Mouse (Mus musculus): ENCODE results near the gene Foxa3.

The Foxa3 gene

DNA sequence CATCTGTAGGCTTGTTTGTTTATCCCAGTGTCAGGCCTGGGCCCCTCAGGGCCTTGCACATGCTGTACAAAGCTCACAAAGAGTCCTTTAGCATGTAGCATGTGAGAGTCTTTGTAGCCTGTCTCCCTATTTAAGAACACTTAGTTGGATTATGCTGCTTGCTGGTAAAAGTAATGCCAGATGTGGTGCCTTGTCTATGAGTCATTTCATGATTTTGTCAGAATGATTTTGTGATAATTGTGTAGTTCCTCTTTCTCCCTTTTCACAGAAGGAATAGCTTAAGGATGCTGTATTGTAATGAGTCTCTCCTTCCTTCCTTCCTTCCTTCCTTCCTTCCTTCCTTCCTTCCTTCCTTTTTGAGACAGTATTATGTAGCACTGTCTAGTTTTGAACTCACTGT lies 4.7 kb upstream of the Foxa3 start:
- DNase-seq (ENCODE audit: extremely low read depth, insufficient read length, low spot score) = no peak

DNA sequence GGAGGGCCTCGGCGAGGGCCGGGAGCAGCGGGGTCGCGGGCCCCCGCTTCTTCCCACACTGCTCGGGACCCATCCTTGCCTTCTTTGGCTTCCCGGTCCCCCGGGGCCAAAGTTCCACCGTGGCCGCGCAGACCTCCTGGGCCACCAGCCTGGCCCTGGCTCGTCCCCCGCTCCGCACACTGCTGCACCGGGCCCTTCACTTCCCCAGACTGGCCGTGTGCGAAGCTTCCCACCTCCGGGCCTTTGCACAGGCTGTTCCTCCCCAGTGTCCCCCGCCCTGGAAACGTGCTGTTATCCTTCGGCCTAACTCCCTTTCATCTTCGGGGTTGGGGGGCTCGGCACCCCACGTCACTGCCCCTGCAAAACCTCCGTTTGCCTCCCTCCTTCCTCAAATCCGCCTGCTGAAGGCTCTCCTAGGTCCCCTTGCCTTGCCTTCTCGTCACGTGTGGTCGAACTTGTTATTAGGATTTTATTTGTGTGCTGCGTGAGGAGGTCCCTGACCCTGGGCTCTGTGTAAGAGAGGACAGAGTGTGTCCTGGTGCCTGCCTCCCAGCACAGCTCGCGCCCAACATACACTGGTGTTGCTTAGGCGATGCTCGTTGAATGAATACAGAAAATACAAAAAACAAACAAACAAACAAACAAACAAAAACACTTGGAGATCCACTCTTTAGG lies 1.4 kb upstream of the Foxa3 start:
- DNase-seq (ENCODE audit: extremely low read depth, insufficient read length, low spot score) = peak; percentile 45

DNA sequence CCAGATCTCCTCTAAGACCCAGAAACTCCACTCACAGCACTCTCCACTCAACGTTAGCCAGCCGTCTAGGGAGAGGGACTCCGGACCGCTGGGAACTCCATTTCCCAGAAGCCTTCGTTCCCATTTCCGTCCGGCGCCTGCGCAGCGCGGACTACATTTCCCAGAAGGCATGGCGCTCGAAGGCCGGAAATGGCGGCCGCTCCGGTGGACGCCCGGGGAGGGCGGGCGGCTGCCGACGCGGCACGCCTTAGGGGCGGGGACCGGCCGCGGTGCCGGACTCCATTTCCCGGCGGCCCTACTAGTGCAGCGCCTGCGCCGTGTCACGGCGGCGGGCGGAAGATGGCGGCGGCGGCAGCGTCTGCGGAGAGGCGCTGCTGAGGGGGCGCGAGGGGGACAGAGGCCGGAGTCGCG lies 763 bp upstream of the Foxa3 start, which contains the start of gene Sympk:
TSS of gene Sympk (plus strand) at position 282 of the 411 bp plus-strand sequence.
- DNase-seq (ENCODE audit: extremely low read depth, insufficient read length, low spot score) = peak; percentile 94

DNA sequence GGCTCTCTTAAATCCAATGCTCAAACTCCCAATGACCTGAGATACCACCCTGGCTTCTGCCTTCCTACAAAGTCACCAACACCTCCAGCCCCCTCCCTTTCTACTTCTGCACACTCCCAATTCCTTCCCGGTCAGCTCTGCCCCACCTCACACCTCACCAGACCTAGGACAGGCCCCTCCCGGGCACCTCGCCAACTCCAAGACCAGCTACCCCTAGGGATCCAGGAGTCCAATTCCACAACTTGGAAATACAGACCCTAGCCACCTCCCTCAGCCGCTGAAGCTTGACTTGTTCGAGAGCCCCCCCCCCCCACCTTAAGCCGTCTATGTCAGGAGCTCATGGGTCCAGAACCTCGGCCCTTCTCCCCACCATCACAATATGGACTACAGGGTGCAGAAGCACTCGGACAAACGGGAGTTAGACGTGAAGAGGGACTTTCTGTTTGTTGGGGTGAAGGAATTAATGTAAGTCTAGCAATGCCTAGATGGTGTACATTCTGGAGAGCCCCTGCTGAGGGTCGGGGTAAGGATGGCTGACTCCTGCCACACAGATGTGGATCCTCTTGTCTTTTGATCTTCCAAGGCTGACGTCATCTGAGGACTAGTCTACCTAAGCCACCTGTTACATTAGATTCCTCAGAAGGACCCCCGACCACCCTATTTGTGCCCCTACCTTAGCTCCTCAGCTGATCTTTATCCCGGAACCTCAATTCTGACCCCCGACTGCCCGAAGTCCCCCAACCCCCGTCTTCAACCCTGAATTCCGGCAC lies 964 bp downstream of the Foxa3 start:
- no peak for DNase-seq (ENCODE audit: extremely low read depth, insufficient read length, low spot score)

DNA sequence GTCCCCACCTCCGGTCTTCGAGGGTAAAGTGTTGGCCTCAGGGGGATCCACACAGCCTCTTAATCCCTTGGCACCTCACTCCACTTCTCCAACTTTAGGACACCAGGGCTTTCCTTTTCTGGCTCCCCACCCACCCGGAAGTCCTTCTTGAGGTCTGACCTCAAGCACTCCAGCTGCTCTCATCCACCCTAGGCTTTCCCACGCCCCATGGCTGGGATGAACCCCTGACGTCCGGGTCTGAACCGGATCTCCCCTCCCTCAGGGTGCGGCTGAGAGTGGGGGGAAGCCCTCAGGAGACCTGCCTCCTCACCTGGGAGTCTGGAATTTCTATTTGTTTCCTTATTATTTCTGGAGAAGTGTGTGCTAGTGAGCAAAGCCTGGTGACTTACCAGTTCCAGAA lies 2.3 kb downstream of the Foxa3 start:
- DNase-seq (ENCODE audit: extremely low read depth, insufficient read length, low spot score) = no peak

DNA sequence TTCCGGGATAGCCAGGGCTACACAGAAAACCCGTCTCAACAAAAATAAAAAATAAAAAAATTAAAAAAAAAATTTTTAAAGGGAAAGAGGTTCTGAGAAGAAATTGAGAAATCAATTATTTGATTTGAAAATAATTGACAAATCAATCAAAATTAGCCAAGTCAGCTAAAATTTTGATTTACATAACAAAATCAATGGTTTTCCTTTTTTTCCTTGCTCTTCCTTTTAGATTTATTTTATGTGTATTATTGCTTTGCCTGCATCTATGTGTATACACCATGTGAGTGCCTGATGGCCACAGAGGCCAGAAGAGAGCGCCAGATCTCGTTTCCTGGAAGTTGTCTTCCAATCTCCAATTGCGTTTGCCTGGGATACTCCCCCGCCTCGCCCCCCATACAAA lies 5.4 kb downstream of the Foxa3 start:
- no peak for DNase-seq (ENCODE audit: extremely low read depth, insufficient read length, low spot score)

DNA sequence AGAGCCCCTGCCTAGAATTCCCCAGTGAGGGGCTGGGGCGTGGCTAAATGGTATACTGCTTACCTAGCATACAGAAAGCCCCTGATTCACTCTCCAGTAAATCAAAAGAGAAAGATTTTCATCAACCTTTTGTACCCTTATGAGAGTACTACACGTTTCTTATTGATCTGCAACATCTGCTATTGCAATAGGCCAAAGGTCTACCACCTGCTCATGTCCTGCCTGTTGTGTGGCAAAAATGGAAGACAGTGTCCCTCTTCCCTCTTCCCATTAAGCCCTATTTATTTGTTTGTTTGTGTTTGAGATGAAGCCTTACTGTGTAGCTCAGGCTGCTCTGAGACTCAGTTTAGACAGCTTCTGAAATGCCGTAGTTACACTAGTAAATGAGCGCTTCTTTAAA lies 7.3 kb downstream of the Foxa3 start:
- DNase-seq (ENCODE audit: extremely low read depth, insufficient read length, low spot score) = no peak

DNA sequence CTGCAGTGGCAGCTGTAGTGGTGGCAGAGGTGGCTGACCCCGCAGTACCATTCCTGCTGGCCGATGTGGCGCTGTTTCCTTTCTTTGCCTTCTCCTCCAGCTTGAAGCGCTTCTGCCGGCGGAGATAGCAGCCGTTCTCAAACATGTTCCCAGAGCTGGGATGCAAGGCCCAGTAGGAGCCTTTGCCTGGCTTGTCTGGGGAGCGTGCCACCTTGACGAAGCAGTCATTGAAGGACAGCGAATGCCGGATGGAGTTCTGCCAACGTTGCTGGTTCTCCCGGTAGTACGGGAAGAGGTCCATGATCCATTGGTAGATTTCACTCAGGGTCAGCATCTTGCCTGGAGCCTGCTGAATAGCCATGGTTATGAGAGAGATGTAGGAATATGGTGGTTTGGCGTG lies 8.9 kb downstream of the Foxa3 start:
- no peak for DNase-seq (ENCODE audit: extremely low read depth, insufficient read length, low spot score)

DNA sequence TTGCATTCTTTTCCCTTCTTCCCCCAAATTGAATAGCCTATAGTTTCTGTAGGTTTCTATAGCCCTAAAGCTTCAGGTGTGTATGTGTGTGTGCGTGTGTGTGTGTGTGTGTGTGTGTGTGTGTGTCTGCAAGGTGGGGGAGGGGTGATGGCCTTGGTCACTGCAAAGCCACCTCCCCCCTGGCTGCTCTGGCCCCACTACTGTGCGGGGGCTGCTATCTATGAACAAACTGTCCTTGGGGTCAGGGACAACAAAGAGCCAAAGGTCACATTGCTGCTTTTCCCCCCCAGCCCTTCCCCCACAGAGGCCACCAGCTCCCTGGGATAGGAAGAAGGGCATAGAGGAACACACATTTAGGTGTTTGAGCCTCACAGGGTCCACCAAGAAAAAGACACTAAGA lies 10.5 kb downstream of the Foxa3 start:
- no peak for DNase-seq (ENCODE audit: extremely low read depth, insufficient read length, low spot score)

DNA sequence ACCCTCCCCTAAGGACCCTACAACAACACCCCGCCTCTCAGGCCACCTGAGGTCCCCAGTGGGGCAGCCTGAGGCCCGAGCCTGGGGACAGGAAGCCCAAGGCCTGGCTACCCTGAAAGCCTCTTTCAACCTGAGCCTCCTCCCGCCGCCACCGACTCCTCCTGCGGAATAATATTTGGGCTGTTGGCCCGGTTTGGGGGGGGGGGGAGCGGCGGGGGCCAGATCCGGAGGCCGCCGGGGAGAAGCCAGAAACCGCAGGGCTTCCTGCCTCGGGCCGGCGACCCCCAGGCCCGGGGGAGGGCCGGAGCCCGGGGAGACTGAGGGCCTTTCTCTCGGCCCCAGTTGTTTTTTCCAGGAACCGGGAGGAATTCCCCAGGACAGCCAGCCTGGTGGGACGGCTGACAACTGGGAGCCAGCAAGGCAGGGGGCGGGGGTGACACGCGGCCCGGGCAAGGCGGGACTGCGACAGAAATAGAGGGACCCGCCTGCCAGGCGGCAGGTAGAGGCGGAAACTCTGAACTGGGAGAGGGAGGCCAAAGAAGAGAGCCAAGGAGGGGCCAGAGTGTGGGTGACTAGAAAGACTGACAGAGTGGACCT lies 11.2 kb downstream of the Foxa3 start:
- no peak for DNase-seq (ENCODE audit: extremely low read depth, insufficient read length, low spot score)

DNA sequence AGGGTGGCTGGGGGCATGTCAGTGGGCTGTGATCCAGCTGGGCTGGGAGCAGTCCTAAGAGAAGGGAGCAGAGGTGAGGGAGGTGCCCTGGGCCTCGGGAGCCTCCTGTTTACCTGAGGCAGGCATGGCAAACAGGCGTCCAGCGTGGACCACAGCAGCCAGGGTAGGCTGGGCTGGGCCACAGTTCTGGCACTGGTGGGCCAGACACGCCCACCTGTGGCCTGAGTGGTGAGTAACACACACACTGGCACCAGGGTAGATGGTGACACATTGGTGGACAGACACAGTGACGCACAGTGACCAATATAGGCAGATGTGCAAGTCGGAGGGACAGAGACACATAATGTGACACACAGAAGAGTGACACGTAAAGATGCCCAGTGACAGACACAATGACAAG lies 12.8 kb downstream of the Foxa3 start:
- peak; percentile 84 for DNase-seq (ENCODE audit: extremely low read depth, insufficient read length, low spot score)

DNA sequence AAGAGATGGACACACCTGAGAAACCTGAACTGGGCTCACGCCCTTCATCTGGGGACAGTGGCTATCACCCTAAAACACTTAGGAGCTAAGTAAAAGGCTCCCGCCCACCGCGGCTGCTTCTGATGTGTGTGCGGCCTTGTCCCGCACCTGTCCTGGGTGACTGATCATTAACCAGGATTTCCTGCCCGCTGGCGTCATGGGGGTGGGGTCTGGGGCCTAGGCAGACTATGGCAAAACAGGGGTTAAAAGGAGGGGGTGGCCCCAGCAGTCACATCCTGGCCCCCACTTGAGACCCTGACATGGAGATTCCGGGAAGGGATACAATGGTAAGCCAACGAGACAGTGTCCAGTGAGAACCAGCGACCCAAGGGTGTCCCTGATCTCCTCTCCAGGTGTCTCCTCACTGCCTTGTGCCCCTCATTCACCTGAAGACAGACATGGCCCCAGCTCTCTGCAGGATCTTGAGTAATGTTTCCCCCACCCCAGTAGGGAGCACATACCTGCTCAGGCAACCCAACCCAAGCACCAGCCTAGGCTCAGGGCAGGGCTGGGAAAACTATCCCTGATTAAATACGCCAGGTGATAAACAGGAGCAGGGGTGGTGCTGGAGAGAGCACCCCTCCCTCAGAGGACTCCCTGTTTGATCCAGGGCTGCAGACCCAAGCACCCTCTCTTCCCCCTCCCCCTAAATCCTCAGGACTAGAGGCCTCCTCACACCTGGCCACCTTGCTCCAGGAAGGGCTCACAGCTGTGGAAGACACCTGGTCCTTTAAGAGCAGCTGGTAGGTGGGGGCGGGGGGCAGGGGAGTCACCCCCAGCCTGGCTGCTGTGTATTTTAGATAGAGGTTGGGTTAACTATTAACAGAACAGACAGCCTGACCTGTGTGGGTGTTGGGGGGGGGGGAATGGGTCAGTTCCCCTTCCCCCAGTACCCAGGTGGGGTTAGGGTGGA lies 16.0 kb downstream of the Foxa3 start:
- DNase-seq (ENCODE audit: extremely low read depth, insufficient read length, low spot score) = no peak

DNA sequence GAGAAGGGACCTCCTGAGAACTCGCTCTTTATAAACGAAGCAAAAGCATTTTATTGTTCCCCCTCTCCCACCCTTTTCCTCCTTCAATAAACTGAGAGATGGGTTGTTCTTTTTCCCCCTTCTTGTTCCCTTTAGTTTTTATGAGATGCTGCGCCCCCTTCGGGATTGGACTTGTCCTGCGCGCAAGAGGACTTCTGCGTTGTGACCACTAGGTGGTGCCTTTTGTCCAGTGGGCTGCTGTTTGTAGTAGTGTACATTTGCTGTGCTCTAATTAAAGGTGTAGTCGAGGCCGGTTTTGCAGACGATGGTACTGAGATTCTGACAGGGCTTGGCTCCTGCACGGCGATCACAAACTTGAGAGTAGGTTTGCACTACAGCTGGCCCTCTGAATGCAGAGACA lies 16.9 kb downstream of the Foxa3 start:
- DNase-seq (ENCODE audit: extremely low read depth, insufficient read length, low spot score) = peak; percentile 56

DNA sequence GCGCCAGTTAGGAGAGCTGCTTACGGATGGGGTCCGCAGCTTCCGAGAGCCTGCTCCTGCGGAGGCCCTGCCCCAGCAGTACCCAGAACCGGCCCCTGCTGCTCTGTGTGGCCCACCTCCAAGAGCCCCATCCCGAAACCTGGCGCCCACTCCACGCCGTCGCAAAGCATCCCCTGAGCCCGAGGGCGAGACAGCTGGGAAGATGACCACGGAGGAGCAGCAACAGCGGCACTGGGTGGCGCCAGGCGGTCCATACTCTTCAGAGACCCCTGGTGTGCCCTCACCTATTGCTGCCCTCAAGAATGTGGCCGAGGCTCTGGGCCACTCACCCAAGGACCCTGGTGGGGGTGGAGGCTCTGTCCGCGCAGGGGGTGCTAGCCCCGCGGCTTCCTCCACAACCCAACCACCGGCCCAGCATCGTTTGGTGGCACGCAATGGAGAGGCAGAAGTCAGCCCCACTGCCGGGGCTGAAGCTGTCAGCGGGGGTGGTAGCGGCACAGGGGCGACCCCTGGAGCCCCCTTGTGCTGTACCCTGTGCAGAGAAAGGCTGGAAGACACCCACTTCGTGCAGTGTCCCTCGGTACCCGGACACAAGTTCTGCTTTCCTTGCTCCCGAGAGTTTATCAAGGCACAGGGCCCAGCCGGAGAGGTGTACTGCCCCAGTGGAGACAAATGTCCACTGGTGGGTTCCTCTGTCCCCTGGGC lies 17.8 kb downstream of the Foxa3 start:
- DNase-seq (ENCODE audit: extremely low read depth, insufficient read length, low spot score) = no peak

DNA sequence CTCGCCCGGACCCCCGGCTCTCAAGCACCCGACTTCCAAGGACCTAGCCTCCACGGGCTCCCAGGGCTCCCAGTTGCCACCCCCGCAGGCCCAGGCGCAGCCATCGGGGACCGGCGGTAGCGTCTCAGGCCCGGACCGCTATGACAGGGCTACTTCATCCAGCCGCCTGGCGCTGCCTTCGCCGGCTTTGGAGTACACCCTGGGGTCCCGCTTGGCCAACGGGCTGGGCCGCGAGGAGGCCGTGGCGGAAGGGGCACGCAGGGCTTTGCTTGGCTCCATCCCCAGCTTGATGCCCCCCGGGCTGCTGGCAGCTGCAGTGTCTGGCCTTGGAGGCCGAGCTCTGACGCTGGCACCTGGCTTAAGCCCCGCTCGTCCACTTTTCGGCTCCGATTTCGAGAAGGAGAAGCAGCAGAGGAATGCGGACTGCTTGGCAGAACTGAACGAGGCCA lies 18.7 kb downstream of the Foxa3 start:
- DNase-seq (ENCODE audit: extremely low read depth, insufficient read length, low spot score) = peak; percentile 67

DNA sequence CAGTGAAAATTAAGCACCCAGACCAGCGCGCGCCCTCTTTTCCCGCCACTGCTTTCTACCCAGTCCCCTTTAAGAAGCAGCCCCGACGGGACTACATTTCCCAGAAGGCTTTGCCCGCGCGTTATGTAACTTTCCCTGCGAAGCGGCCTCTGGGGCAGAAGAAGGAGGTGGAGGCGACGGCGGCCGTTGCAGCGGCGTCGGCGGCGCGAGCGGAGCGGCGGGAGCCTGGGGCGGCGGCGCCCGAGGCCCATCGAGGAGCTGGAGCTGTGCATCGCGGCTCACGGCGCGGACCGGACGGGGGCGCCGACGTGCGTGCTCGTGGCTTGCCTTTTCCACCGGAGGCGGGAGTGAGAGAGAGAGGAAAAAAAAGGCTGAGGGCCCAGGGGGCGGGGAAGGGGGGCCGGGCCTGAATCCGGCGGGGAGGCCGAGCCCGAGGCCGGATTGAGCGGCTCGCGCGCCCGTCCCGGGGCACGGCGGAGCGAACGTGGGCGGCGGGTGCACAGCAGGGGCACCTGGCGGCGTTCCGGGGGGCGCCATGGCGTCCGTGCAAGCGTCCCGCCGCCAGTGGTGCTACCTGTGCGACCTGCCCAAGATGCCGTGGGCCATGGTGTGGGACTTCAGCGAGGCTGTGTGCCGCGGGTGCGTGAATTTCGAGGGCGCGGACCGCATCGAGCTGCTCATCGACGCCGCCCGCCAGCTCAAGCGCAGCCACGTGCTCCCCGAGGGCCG lies 19.3 kb downstream of the Foxa3 start, which contains the start of gene Irf2bp1:
TSS of gene Irf2bp1 (plus strand) at position 143 of the 729 bp plus-strand sequence.
- peak; percentile 85 for DNase-seq (ENCODE audit: extremely low read depth, insufficient read length, low spot score)

DNA sequence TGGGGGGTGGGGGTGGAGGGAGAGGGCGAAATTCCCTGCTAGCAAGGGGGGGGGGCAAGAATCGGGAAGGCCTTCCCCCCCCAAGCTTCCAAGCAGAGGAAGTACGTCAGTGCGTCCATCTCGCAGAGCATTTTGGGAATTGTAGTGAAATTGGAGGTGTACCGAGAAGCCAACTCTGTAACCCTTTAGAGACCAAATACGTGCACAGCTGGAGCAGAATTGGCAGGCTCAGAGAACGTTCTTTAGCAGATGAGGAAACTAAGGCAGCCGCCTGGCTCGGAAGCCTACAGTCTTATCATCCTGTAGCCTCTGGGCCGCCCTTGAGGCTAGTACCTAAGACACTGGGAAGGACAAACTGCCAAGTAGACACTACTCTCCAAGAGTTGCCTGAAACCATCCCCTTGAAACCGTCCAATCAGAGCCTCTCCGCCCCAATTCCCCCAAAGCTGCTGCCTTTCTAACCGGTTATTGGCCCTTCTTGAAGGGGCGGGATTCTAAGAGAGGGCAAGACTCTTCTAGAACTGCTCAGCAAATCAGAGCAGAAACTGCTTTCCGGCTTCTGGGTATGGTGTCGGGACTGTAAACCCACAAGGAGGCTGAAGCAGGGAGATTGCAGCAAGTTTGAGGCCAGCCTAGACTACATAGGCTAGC lies 20.4 kb downstream of the Foxa3 start:
- peak; percentile 75 for DNase-seq (ENCODE audit: extremely low read depth, insufficient read length, low spot score)

DNA sequence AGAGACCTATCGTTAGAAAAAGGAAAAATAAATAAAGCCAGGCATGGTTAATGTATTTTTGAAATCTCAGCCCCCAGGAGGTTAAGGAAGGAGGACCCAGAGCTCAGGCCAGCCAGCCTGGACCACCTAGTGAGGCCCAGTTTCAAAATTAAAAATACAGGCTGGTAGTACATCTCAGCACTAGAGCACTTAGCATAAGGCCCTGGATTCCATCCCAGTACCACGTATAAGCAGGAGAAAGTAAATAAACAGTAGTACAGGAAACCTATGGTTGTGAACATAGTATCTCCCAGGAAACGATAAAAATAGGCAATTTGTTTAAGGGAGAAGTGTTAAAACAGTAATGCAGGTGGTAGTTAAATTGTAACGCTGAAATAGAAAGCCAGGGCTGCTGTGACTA lies 21.2 kb downstream of the Foxa3 start:
- DNase-seq (ENCODE audit: extremely low read depth, insufficient read length, low spot score) = no peak

DNA sequence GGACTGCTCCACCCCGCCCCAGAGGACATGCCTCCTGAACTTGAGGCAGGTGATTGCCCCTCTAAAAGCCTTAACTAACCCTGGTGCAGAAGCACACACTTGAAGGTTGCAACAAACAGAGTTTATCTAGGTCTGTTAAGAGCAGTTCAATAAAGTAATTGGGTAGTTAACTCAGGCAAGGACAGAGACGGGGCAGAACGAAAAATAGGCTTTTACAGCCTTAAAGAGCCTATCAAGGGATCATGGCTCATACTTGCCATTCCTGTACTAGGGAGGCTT lies 21.6 kb downstream of the Foxa3 start:
- DNase-seq (ENCODE audit: extremely low read depth, insufficient read length, low spot score) = no peak

All from 3134 (cell line).